Mouse (Mus musculus): ENCODE data around the gene Mlec. TPM values are rescaled to one million over a fixed set of nuclear protein-coding genes. Genes with fewer than 3 reads are reported as not detected.
"Not testable (repeated sequence)": the region's sequence is repeated elsewhere in the genome, so short reads cannot be mapped to it uniquely, and the experiment has no call there.

The Mlec gene
- polyA plus RNA-seq, 1 experiment from 2014 or later: 57.7 TPM

DNA sequence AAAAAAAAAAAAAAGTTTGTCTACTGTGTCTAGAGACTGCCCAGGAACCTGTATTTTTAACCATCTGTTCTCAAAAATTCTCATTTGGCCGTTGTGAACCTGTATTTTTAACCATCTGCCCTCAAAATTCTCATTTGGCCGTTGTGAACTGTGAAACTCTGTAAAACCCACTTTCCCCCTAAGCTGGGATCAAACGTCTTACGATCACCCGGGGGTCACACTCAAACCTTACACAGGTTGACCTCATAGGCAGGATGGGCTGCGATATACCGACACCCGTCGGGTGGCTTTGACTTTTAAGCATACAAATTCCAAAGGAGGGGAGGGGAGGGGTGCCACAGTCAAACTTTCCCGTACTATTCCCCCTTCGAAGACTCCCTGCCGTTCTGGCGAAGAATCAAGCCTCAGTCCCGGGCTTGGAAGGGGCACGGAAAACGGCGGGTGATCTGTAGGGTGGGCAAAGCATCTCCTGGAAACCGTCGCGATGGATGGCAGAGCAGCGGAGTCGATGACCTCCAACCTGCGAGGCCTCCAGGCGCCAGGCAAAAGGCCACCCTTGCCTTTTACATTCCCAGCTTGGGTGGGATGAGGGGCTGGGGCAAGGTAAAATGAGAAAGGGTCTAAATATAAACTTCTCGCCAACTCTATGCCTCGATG is 918 bp downstream of the Mlec start:
- Histone ChIP-seq H3K9ac (peak overlapping the region; percentile 97), H3K36me3 (no peaks in the 10 kb centered on the region), H3K4me1 (peaks cover 43% of the 10 kb centered on the region), H3K27ac (no peak overlapping the region), H3K27me3 (replicated peaks) (no peaks in the 10 kb centered on the region), H3K4me2 (replicated peaks) (peak overlapping the region; percentile 93), H3K9me3 (no peaks in the 10 kb centered on the region), H3K4me3 (peak overlapping the region; percentile 96)
- ATAC-seq (ENCODE audit: low FRiP score, low read depth): no peak
- 4% methylated on average over 26 of the region's 26 CpGs for WGBS

DNA sequence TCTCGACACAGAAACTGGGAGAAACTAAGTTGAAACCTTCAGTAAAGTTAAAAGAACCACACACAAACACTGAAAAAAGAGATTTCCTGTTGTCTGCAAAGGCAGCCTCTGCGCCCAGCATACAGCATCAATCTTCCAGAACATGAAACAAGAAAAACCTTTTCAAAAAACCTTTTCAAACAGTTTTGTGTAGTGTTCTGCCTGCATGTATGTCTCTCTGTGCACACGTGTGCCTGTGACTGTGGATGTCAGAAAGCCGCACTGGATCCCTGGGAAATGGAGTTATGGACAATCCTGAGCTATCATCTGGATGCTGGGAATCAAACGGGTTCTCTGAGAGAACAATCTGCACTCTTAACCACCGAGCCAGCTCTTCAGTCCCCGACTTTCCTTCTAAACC is 1.6 kb downstream of the Mlec start:
- peaks cover 43% of the 10 kb centered on the region for H3K4me1 ChIP-seq
- peak overlapping the region; percentile 97 for H3K9ac ChIP-seq
- peak overlapping the region; percentile 93 for H3K4me2 ChIP-seq (replicated peaks)
- peak overlapping the region; percentile 96; the same call in 1 of the 2 replicates for H3K4me3 ChIP-seq
- H3K27ac ChIP-seq: no peak overlapping the region
- H3K27me3 ChIP-seq (replicated peaks): no peaks in the 10 kb centered on the region
- 71% methylated on average over 7 of the region's 7 CpGs for WGBS
- no peaks in the 10 kb centered on the region for H3K9me3 ChIP-seq
- H3K36me3 ChIP-seq: no peaks in the 10 kb centered on the region
- ATAC-seq (ENCODE audit: low FRiP score, low read depth): no peak

DNA sequence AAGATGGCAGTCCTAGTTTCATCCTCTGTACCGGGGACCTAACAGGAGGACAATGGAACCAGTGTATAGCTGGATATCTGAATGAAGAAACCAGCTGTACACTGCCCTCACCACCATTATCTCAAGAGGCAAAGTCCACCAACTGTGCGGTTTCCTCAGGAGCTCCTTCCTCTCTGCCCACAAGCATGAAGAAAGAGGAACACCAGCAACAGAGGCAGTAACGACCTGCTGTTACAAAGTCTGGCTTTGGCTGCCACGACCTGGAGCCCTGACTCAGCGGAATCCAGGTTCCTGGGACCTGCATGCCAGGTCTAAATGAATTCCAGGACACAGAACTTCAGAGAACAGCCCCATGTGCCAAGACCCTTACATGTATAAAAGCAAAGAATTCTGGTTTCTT is 2.1 kb downstream of the Mlec start:
- Histone ChIP-seq H3K9ac (peak overlapping the region; percentile 97), H3K4me1 (peaks cover 43% of the 10 kb centered on the region), H3K4me2 (replicated peaks) (peak overlapping the region; percentile 93), H3K4me3 (peak overlapping the region; percentile 13), H3K9me3 (no peaks in the 10 kb centered on the region), H3K27me3 (replicated peaks) (no peaks in the 10 kb centered on the region), H3K27ac (no peak overlapping the region), H3K36me3 (peaks cover 2% of the 10 kb centered on the region)
- no peak for ATAC-seq (ENCODE audit: low FRiP score, low read depth)
- whole genome bisulfite sequencing: 38% methylated on average over 5 of the region's 5 CpGs

DNA sequence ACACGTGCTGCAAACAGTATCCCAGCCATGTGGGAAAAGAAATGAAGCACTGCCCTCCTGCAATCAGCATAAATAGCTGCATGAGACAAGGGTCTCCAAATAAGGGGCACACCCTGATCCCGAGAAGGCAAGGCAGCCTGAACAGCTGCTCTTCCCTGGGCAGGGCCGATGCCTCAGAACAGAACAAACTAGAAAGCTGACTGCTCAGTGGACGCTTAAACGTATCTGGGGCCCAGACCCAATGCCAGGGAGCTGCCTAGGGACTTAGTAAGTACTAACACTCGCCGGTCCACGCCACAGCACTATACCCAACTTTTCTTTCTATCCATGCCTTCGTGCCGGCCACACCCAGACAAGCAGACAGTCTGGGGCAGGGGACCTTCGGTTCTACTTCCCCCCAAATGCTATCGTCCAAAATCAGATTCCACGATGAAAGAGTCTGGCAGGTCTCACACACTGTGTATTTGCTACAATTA is 2.8 kb downstream of the Mlec start:
- Histone ChIP-seq H3K4me1 (peaks cover 43% of the 10 kb centered on the region), H3K9me3 (no peaks in the 10 kb centered on the region), H3K36me3 (peaks cover 9% of the 10 kb centered on the region), H3K4me2 (replicated peaks) (peak overlapping the region; percentile 93), H3K9ac (peak overlapping the region; percentile 97; the same call in 1 of the 2 replicates), H3K4me3 (no peak overlapping the region; the same call in 1 of the 2 replicates), H3K27ac (no peak overlapping the region), H3K27me3 (replicated peaks) (no peaks in the 10 kb centered on the region)
- WGBS: 77% methylated on average over 13 of the region's 13 CpGs
- ATAC-seq (ENCODE audit: low FRiP score, low read depth): no peak

DNA sequence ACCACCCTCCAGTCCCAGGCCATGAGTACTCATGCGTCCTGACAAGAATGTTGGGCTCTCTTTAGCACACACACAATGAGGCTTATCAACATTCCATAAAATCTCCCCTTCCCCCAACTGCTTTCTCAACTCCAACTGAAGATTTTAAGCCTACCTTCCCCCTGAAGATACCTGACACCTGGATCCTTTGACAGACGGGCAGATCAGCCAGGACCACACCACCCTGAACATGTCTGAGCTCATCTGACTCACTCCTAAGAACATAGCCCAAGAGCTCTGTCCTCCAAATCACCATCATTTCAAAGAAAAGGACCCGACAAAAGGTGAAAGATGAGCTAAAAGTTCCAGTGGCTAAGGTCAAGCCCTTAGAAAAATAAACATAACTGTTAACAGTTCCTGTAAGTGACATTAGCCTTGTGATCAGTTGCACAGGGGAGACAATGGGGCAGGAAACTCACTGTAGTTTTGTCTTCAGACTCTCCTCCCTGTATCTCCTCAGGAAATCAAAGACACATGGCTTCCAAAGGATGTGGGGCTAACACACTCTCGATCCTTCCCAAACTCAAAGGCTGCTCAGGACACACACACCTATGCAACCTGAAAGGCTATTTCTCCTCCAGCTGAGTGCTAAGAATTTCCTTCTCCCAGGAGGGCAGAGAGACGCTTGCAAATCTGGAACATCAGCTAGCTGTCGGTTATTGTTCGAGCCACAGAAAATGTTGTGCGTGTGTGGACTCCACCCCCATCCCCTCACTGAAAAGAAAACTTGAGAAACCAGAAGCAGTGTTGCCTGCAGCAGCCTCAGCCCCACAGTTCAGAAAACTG is 5.6 kb downstream of the Mlec start:
- H3K27me3 ChIP-seq (replicated peaks): no peaks in the 10 kb centered on the region
- no peak overlapping the region for H3K4me2 ChIP-seq (replicated peaks)
- no peak overlapping the region for H3K27ac ChIP-seq
- ATAC-seq (ENCODE audit: low FRiP score, low read depth): no peak
- H3K9me3 ChIP-seq: 0 out of 2 replicates have a peak, but pooled peaks cover 4% of the 10 kb centered on the region
- peaks cover 34% of the 10 kb centered on the region for H3K36me3 ChIP-seq
- peaks cover 37% of the 10 kb centered on the region for H3K4me1 ChIP-seq
- WGBS: 68% methylated on average over 8 of the region's 8 CpGs
- H3K4me3 ChIP-seq: no peak overlapping the region
- H3K9ac ChIP-seq: no peak overlapping the region

DNA sequence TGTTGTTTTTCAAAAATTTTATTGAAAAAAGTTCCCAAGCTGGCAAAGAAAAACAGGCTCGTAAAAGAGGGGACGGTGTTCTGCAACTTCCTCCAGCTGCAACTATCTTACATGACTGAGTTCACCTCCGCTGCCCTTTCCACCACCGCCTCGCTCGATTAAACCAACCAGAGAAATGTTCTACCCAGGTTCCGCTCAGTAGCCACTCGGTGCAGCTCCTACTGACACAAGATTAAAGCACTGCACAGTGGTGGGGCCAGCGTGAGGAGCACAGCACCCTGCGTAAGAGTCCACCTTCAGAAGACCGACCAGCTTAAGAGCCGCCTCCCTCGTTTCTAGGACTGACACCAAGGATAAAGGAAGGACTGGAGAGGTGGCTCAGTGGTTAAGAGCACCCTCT is 6.5 kb downstream of the Mlec start:
- peaks cover 29% of the 10 kb centered on the region for H3K4me1 ChIP-seq
- no peaks in the 10 kb centered on the region for H3K27me3 ChIP-seq (replicated peaks)
- H3K4me2 ChIP-seq (replicated peaks): no peak overlapping the region
- H3K4me3 ChIP-seq: no peak overlapping the region
- H3K9ac ChIP-seq: no peak overlapping the region
- no peak overlapping the region for H3K27ac ChIP-seq
- WGBS: 88% methylated on average over 13 of the region's 13 CpGs
- 0 out of 2 replicates have a peak, but pooled peaks cover 4% of the 10 kb centered on the region for H3K9me3 ChIP-seq
- ATAC-seq (ENCODE audit: low FRiP score, low read depth): no peak
- H3K36me3 ChIP-seq: peaks cover 43% of the 10 kb centered on the region

DNA sequence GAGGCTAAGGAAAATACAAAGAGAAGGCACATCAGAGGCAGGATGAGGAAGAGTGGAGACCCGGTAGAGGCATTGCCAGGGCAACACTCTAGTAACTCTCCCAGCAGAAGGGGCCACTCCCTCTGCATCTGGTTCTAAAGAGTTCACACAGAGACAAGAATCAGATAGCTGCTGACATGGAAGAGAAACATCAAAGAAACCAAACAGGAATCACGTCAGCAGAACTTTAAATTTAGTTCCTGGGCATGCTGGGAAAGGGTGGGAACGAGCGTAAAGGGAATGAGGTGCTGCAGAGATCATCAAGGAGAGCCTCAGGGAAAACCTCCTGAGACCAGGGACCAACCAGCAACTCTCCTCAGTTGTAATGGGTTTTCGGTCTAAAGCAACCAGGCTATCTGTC is 7.0 kb downstream of the Mlec start:
- H3K27ac ChIP-seq: no peak overlapping the region
- H3K9me3 ChIP-seq: 0 out of 2 replicates have a peak, but pooled peaks cover 4% of the 10 kb centered on the region
- WGBS: 84% methylated on average over 5 of the region's 5 CpGs
- H3K36me3 ChIP-seq: peaks cover 48% of the 10 kb centered on the region
- H3K9ac ChIP-seq: no peak overlapping the region
- no peak overlapping the region for H3K4me3 ChIP-seq
- no peak for ATAC-seq (ENCODE audit: low FRiP score, low read depth)
- peaks cover 24% of the 10 kb centered on the region for H3K4me1 ChIP-seq
- H3K27me3 ChIP-seq (replicated peaks): no peaks in the 10 kb centered on the region
- no peak overlapping the region for H3K4me2 ChIP-seq (replicated peaks)

DNA sequence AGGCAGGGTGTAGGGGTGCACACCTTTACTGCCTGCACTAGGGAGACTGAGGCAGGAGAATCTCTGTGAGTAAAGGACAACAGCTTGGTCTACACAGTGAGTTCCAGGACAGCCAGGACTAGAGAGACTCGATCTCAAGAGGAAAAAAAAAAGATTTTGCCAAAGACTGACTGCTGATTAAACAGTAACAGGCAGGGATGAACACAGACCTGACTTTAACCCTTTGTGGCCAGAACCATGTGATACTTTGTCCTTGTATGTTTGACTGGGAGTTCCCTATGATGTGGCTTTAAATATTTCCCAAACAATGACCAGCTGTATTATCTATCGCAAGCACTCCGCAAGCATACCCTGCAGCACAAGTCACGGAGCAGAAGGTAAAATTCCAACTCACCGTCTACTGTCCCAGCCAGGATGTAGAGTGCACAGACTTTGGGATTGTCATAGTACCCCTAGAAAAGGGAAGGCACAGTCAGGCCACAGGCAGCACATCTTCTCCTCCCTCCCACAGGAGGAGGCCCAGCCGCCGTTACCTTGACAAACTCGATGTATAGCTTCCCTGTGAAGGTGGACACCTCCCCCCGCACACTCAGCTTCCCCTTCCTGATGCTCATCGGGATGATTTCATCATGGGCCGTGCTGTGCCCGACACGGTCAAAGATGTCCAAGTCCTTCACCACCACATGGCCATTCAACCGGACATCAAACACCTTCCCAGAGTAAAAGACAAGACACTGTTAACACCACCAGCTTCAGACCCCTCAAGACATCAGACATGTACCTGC is 8.1 kb downstream of the Mlec start:
- Histone ChIP-seq H3K4me3 (no peak overlapping the region), H3K27me3 (replicated peaks) (no peaks in the 10 kb centered on the region), H3K4me2 (replicated peaks) (no peak overlapping the region), H3K27ac (no peak overlapping the region), H3K9ac (no peak overlapping the region), H3K36me3 (peaks cover 55% of the 10 kb centered on the region), H3K4me1 (peaks cover 13% of the 10 kb centered on the region), H3K9me3 (0 out of 2 replicates have a peak, but pooled peaks cover 4% of the 10 kb centered on the region)
- no peak for ATAC-seq (ENCODE audit: low FRiP score, low read depth)
- 98% methylated on average over 14 of the region's 14 CpGs for WGBS

DNA sequence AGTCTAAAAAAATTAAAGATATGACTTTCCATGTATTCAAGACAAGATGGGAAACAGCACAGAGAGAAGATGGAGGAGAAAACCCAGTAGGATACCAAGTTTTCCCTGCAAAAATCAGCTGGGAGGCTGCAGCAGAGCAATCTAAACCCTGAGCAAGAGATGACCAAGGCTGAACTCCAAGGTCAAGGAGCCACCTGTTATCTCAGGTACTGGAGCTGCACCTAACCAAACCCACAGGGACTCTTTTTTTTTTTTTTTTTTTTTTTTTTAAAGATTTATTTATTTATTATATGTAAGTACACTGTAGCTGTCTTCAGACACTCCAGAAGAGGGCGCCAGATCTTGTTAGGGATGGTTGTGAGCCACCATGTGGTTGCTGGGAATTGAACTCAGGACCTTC is 9.1 kb downstream of the Mlec start:
- not testable (repeated sequence) for H3K4me1 ChIP-seq; H3K27ac ChIP-seq; H3K27me3 ChIP-seq (replicated peaks); ATAC-seq (ENCODE audit: low FRiP score, low read depth); H3K4me3 ChIP-seq; H3K9me3 ChIP-seq; H3K9ac ChIP-seq; H3K4me2 ChIP-seq (replicated peaks)
- peaks cover 64% of the 10 kb centered on the region for H3K36me3 ChIP-seq
- no CpG with 5 or more reads among the region's 1 CpGs for WGBS

DNA sequence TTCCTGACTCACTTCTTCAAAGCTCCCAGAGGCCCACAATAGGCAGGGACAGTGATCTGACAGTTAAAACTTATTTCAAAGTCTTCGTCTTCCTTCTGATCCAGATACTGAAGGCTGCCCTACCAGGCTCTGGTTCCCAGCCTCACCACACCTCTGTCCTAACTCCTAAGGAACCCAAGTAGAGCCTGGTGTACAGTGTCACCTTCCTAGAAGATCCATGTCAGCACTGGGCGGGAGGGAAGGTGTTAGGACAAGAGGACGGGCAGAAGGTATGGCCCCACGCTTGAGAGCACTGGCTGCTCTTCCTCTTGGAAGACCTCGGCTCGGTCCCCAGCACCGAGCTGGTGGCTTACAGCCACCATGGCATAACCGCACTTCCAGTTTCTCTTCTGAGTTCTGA is 9.6 kb downstream of the Mlec start:
- no peak overlapping the region for H3K9ac ChIP-seq
- H3K4me2 ChIP-seq (replicated peaks): no peak overlapping the region
- no peak overlapping the region for H3K4me3 ChIP-seq
- WGBS: 94% methylated on average over 8 of the region's 8 CpGs
- peaks cover 9% of the 10 kb centered on the region for H3K4me1 ChIP-seq
- no peak overlapping the region for H3K27ac ChIP-seq
- no peak for ATAC-seq (ENCODE audit: low FRiP score, low read depth)
- H3K27me3 ChIP-seq (replicated peaks): no peaks in the 10 kb centered on the region
- peaks cover 66% of the 10 kb centered on the region for H3K36me3 ChIP-seq
- 0 out of 2 replicates have a peak, but pooled peaks cover 4% of the 10 kb centered on the region for H3K9me3 ChIP-seq

DNA sequence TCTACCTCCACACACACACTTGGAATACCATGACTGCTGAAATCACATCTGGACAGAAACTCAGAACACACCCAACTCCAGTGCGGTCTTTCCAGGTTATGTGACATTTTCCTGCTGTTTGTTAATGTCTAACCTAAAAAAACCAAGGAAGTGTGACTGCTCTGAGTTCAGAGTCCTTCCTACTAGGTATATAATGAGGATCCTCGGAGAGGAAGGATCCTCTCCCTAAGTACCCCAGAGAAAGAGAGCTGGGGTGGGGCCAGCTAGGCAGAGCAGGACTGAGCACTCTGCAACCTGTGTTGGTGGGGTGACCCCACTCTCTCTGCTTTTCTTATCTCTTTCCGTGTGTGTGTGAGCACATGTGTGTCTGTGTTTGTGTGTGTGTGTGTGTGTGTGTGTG is 10.6 kb downstream of the Mlec start:
- H3K27ac ChIP-seq: no peak overlapping the region
- WGBS: 84% methylated on average over 3 of the region's 3 CpGs

DNA sequence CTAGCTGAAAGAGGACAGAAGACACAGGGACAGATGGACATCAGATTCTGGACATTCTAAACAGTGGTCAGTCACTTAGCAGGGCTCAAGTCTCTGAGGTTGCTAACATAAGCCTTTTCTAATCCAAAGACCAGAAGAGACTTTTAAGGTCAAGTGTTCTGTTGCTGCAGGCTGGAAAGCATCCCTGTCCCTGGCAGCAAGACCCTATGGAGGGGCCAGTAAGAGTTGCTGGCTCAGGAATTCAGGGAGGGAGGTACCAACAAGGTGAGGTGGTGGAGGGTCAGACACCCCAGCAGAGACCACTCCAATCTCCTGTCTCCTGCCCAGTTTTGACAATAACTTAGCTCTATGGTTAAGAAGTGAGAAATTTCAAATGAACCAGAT is 11.2 kb downstream of the Mlec start:
- H3K4me2 ChIP-seq (replicated peaks): no peak overlapping the region
- H3K9ac ChIP-seq: no peak overlapping the region
- peaks cover 66% of the 10 kb centered on the region for H3K36me3 ChIP-seq
- H3K27me3 ChIP-seq (replicated peaks): no peaks in the 10 kb centered on the region
- H3K4me1 ChIP-seq: 0 out of 2 replicates have a peak, but pooled peaks cover 3% of the 10 kb centered on the region
- no peak overlapping the region for H3K27ac ChIP-seq
- no peak overlapping the region for H3K4me3 ChIP-seq
- no peak for ATAC-seq (ENCODE audit: low FRiP score, low read depth)
- 0 out of 2 replicates have a peak, but pooled peaks cover 4% of the 10 kb centered on the region for H3K9me3 ChIP-seq

More for the DNA sequence above, 10.6 kb downstream of the Mlec start:
- H3K36me3 ChIP-seq: peaks cover 66% of the 10 kb centered on the region
- H3K4me2 ChIP-seq (replicated peaks): no peak overlapping the region
- no peaks in the 10 kb centered on the region for H3K27me3 ChIP-seq (replicated peaks)
- 0 out of 2 replicates have a peak, but pooled peaks cover 3% of the 10 kb centered on the region for H3K4me1 ChIP-seq
- 0 out of 2 replicates have a peak, but pooled peaks cover 4% of the 10 kb centered on the region for H3K9me3 ChIP-seq
- no peak overlapping the region for H3K4me3 ChIP-seq
- H3K9ac ChIP-seq: no peak overlapping the region
- ATAC-seq (ENCODE audit: low FRiP score, low read depth): no peak
